Mouse (Mus musculus) neural tube, embryonic 15.5 days (tissue): ENCODE results near the gene Pqlc2. TPM values are rescaled to one million over a fixed set of nuclear protein-coding genes. Genes with fewer than 3 reads are reported as not detected.

Source experiments
- ATAC-seq: fragments of 200-750 bp; cut with Nextera tagmentation; 2 replicates; pipeline ENCODE4 v1.8.0; 2017; ENCODE audit warnings: mild to moderate bottlenecking, moderate TSS enrichment, moderate library complexity; ENCODE audit not compliant: low FRiP score
- H3K27ac ChIP-seq: fragments of 300-500 bp; sonication (generic); replicated peaks from 2 replicates; pipeline ENCODE4 v1.5.1; 2015; ENCODE audit warnings: mild to moderate bottlenecking, inconsistent platforms
- H3K27me3 ChIP-seq: fragments of 300-500 bp; sonication (generic); replicated peaks from 2 replicates; pipeline ENCODE4 v1.6.1; 2015; ENCODE audit warnings: inconsistent platforms
- H3K36me3 ChIP-seq: fragments of 300-500 bp; sonication (generic); 2 replicates; pipeline ENCODE4 v1.6.1; 2015; ENCODE audit warnings: inconsistent platforms
- H3K4me1 ChIP-seq: fragments of 300-500 bp; sonication (generic); 2 replicates; pipeline ENCODE4 v1.6.1; 2015; ENCODE audit warnings: inconsistent platforms
- H3K4me2 ChIP-seq: fragments of 300-500 bp; sonication (generic); 2 replicates; pipeline ENCODE4 v1.6.1; 2015; ENCODE audit warnings: inconsistent platforms, mild to moderate bottlenecking, moderate library complexity
- H3K4me3 ChIP-seq: fragments of 300-500 bp; sonication (generic); replicated peaks from 2 replicates; pipeline ENCODE4 v1.5.1; 2015; ENCODE audit warnings: mild to moderate bottlenecking, inconsistent platforms
- H3K9ac ChIP-seq: fragments of 300-500 bp; sonication (generic); replicated peaks from 2 replicates; pipeline ENCODE4 v1.6.1; 2015; ENCODE audit warnings: mild to moderate bottlenecking, inconsistent platforms
- H3K9me3 ChIP-seq: fragments of 300-500 bp; sonication (generic); replicated peaks from 2 replicates; pipeline ENCODE4 v1.6.1; 2016; ENCODE audit warnings: inconsistent platforms
- WGBS: fragments of 180-500 bp; shearing (Covaris S2); methylation state at CpG from one replicate; pipeline ENCODE4 v1.1.7; 2015; ENCODE audit warnings: mixed read lengths; 5-methylcytosine and 5-hydroxymethylcytosine counted together
- polyA plus RNA-seq: library from polyadenylated mRNA; unstranded; fragments of >200 nt; fragmentation: Nextera tagmentation; extraction: Ambion mirVana; gene quantifications from 2 replicates; pipeline ENCODE4 v1.2.1, GENCODE M21; 2015

Pqlc2 gene
- polyA plus RNA-seq, 1 experiment from 2014 or later, result 14.0 TPM

- H3K9ac ChIP-seq, result no peak overlapping the region
- H3K9me3 ChIP-seq, result no peaks in the 10 kb centered on the region
- H3K4me1 ChIP-seq, result peaks cover under 1% of the 10 kb centered on the region
- WGBS, result 90% methylated on average over 7 of the region's 7 CpGs
- no peak for ATAC-seq
- H3K4me3 ChIP-seq, result no peak overlapping the region
- no peaks in the 10 kb centered on the region for H3K27me3 ChIP-seq
- H3K36me3 ChIP-seq, result peaks cover 25% of the 10 kb centered on the region
- no peak overlapping the region for H3K27ac ChIP-seq
- no peak overlapping the region for H3K4me2 ChIP-seq
Measured at GRCm38 (mm10) chr4:139276411-139276810, 34.1 kb downstream of the Pqlc2 start.

DNA sequence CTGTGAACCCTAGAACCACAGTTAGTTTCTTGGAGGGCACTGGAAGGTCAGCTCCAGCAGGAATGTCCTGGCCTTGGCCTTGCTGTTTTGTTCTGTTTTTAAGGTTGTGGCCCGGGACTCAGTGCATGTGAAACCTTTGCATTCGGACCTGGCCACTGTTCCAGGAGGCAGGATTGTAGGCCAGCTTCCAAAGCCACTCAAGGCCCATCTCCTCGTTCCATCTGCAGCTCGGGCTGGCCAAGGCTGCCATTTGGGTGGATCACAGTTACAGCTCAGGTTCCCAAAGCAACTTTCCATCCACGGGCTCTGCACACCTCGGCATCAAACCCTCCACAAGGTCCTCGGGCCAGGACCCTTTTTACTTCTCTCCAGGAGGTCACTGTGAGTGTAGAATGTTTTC is 35.9 kb downstream of the Pqlc2 start:
- no peaks in the 10 kb centered on the region for H3K4me1 ChIP-seq
- no peak for ATAC-seq
- H3K9ac ChIP-seq, result no peak overlapping the region
- H3K4me3 ChIP-seq, result no peak overlapping the region
- 94% methylated on average over 7 of the region's 7 CpGs for WGBS
- no peak overlapping the region for H3K27ac ChIP-seq
- H3K9me3 ChIP-seq, result no peaks in the 10 kb centered on the region
- H3K4me2 ChIP-seq, result no peak overlapping the region
- H3K27me3 ChIP-seq, result no peaks in the 10 kb centered on the region
- 0 out of 2 replicates have a peak, but pooled peaks cover 8% of the 10 kb centered on the region for H3K36me3 ChIP-seq

DNA sequence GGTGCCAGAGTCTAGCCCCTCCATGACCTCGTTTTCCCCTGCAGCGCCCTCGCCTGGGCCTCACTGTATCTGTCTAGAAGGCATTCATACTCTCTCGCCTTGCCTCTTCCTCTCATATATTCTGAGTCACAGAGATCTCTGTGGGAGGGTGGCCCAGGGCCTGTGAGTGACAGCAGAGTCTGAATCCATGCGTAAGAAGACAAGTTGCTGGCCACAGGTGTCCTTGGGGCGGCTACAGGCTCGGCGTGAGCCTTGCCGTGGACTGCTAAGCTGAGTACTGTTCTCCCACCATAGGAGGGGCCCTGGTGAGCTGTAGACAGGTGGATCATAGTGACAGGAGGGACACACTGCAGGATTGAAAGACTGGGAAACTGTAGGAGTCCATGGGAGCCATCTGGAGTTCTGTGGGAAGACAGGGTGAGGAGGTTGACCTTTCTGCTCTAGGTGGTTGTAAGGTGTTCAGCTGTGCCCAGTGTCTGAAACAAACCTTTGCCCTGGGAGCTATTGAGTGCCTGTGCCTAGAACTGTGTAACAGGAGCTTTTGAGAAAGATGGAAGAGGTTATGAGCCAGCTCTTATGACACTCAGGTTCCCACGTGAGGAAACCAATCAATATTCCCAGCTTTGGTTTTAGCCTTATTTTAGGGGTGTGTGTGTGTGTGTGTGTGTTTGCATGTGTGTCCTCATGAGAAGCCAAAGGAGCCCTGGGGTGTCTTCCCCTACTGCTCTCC is 37.4 kb downstream of the Pqlc2 start:
- Histone ChIP-seq H3K27ac (no peak overlapping the region), H3K4me1 (0 out of 2 replicates have a peak, but pooled peaks cover under 1% of the 10 kb centered on the region), H3K9ac (no peak overlapping the region), H3K4me2 (no peak overlapping the region), H3K27me3 (no peaks in the 10 kb centered on the region), H3K36me3 (0 out of 2 replicates have a peak, but pooled peaks cover 8% of the 10 kb centered on the region), H3K9me3 (no peaks in the 10 kb centered on the region), H3K4me3 (no peak overlapping the region)
- 91% methylated on average over 10 of the region's 10 CpGs for WGBS
- no peak for ATAC-seq

- WGBS, result 63% methylated on average over 9 of the region's 9 CpGs
- Histone ChIP-seq H3K4me2 (no peak overlapping the region), H3K27me3 (no peaks in the 10 kb centered on the region), H3K9me3 (no peaks in the 10 kb centered on the region), H3K4me3 (no peak overlapping the region), H3K9ac (no peak overlapping the region), H3K27ac (no peak overlapping the region), H3K36me3 (0 out of 2 replicates have a peak, but pooled peaks cover 8% of the 10 kb centered on the region), H3K4me1 (peaks cover 11% of the 10 kb centered on the region; the same call in 1 of the 2 replicates)
- no peak for ATAC-seq
Measured at GRCm38 (mm10) chr4:139271562-139271961, 38.9 kb downstream of the Pqlc2 start.

GRCm38 (mm10) chr4:139270168-139270567 is 40.3 kb downstream of the Pqlc2 start:
- H3K4me3 ChIP-seq, result no peak overlapping the region
- H3K4me1 ChIP-seq, result peaks cover 11% of the 10 kb centered on the region; the same call in 1 of the 2 replicates
- no peak overlapping the region for H3K27ac ChIP-seq
- no peaks in the 10 kb centered on the region for H3K27me3 ChIP-seq
- H3K36me3 ChIP-seq, result 0 out of 2 replicates have a peak, but pooled peaks cover 8% of the 10 kb centered on the region
- H3K4me2 ChIP-seq, result no peak overlapping the region
- no peak overlapping the region for H3K9ac ChIP-seq
- ATAC-seq, result no peak
- H3K9me3 ChIP-seq, result no peaks in the 10 kb centered on the region
- 92% methylated on average over 3 of the region's 3 CpGs for WGBS

- no peaks in the 10 kb centered on the region for H3K27me3 ChIP-seq
- H3K36me3 ChIP-seq, result peaks cover 16% of the 10 kb centered on the region; the same call in 1 of the 2 replicates
- no peak for ATAC-seq
- no peaks in the 10 kb centered on the region for H3K9me3 ChIP-seq
- H3K4me3 ChIP-seq, result no peak overlapping the region
- 74% methylated on average over 1 of the region's 1 CpGs for WGBS
- H3K4me1 ChIP-seq, result peaks cover 11% of the 10 kb centered on the region; the same call in 1 of the 2 replicates
- no peak overlapping the region for H3K9ac ChIP-seq
- no peak overlapping the region for H3K4me2 ChIP-seq
- no peak overlapping the region for H3K27ac ChIP-seq
Measured at GRCm38 (mm10) chr4:139268242-139268641, 42.3 kb downstream of the Pqlc2 start.

DNA sequence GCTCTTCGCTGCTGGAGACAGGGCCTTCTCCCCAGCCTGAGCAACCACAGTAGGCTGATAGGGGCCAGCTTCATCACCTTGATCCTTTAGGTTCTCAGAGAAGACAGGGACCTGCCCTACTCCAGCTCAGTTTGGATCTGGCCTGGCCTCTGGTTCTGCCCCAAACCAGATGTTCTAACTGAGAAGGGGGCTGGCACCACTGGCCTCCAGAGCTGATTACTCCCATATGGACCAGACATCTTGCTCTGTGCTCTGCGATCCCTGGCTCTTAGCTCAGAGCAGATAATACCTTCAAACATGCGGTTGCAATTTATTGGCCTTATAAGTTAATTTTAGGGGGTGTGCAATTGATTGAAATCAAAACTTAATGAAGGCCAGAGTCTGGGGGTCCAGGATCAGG is 43.2 kb downstream of the Pqlc2 start:
- Histone ChIP-seq H3K27me3 (no peaks in the 10 kb centered on the region), H3K4me2 (no peak overlapping the region), H3K36me3 (peaks cover 24% of the 10 kb centered on the region), H3K27ac (no peak overlapping the region), H3K9me3 (no peaks in the 10 kb centered on the region), H3K4me3 (no peak overlapping the region), H3K4me1 (peaks cover 11% of the 10 kb centered on the region; the same call in 1 of the 2 replicates), H3K9ac (no peak overlapping the region)
- no peak for ATAC-seq
- WGBS, result 95% methylated on average over 3 of the region's 3 CpGs

- Histone ChIP-seq H3K27me3 (no peaks in the 10 kb centered on the region), H3K27ac (no peak overlapping the region), H3K4me1 (peaks cover 11% of the 10 kb centered on the region; the same call in 1 of the 2 replicates), H3K9me3 (no peaks in the 10 kb centered on the region), H3K36me3 (peaks cover 31% of the 10 kb centered on the region), H3K4me3 (no peak overlapping the region), H3K4me2 (no peak overlapping the region), H3K9ac (no peak overlapping the region)
- WGBS, result 78% methylated on average over 7 of the region's 7 CpGs
- ATAC-seq, result no peak
Measured at GRCm38 (mm10) chr4:139266500-139266865, 44.0 kb downstream of the Pqlc2 start.

- no peak overlapping the region for H3K27ac ChIP-seq
- H3K4me1 ChIP-seq, result peaks cover 11% of the 10 kb centered on the region; the same call in 1 of the 2 replicates
- no peak for ATAC-seq
- no peak overlapping the region for H3K4me3 ChIP-seq
- H3K9ac ChIP-seq, result no peak overlapping the region
- no peaks in the 10 kb centered on the region for H3K27me3 ChIP-seq
- no peak overlapping the region for H3K4me2 ChIP-seq
- H3K9me3 ChIP-seq, result no peaks in the 10 kb centered on the region
- H3K36me3 ChIP-seq, result peaks cover 32% of the 10 kb centered on the region
- WGBS, result 92% methylated on average over 13 of the region's 13 CpGs
Measured at GRCm38 (mm10) chr4:139265783-139266499, 44.6 kb downstream of the Pqlc2 start.

- Histone ChIP-seq H3K27me3 (no peaks in the 10 kb centered on the region), H3K9me3 (no peaks in the 10 kb centered on the region), H3K36me3 (peaks cover 49% of the 10 kb centered on the region), H3K4me3 (no peak overlapping the region), H3K4me2 (no peak overlapping the region), H3K27ac (no peak overlapping the region), H3K4me1 (peaks cover 9% of the 10 kb centered on the region; the same call in 1 of the 2 replicates), H3K9ac (no peak overlapping the region)
- 90% methylated on average over 6 of the region's 6 CpGs for WGBS
- no peak for ATAC-seq
Measured at GRCm38 (mm10) chr4:139262981-139263380, 47.5 kb downstream of the Pqlc2 start.

DNA sequence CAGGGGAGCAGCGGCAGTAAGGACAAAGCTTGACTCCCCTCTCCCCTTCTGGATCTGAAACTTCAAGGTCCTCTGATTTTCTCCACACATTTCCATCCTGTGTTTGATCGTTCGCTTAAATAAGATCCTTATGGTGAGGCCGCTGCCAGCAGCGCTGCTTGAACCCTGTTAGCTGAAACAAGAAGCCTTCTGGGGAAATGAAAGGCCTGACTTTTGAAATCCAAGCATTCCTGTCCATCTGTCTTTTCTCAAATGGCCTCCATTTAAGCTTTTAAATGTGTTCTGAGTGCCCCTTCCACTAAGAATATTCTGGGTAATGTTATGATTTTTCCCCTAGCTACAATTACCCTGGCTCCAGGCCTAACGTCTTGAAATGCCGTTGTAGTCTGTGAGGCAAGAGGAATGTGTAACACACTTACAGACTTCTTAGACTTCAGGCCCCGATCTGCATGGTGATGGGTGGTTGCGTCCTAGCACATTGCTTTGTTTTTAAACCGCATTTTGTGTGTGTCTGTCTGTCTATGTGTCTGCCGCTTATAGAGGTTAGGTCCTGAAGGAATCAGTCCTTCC is 51.1 kb downstream of the Pqlc2 start:
- Histone ChIP-seq H3K27me3 (no peaks in the 10 kb centered on the region), H3K4me1 (no peaks in the 10 kb centered on the region), H3K27ac (no peak overlapping the region), H3K4me3 (no peak overlapping the region), H3K9me3 (no peaks in the 10 kb centered on the region), H3K36me3 (peaks cover 52% of the 10 kb centered on the region), H3K4me2 (no peak overlapping the region), H3K9ac (no peak overlapping the region)
- WGBS, result 85% methylated on average over 11 of the region's 11 CpGs
- ATAC-seq, result no peak
